Mouse (Mus musculus) bone marrow macrophage, adult 2 months (primary cell): ENCODE measurements at regions not wholly inside any gene's neighbourhood (a gene's known extent, or its start where the extent isn't known, plus 50 kb on each side); places are given as distances from the start of the nearest gene placed in this dataset.

Experiments
- CTCF ChIP-seq: IDR thresholded peaks from 2 replicates; pipeline ENCODE4 v1.5.1; 2012; ENCODE audit warnings: low read depth, mild to moderate bottlenecking, low read length, moderate library complexity
- POLR2A ChIP-seq: IDR thresholded peaks from 2 replicates; pipeline ENCODE4 v1.6.1; 2012; ENCODE audit warnings: mild to moderate bottlenecking, low read depth, low read length, borderline replicate concordance

- TF ChIP-seq POLR2A, result no peak
- TF ChIP-seq CTCF, result no peak
Measured at GRCm38 (mm10) chr15:74401275-74401674, 234.9 kb downstream of the Mroh4 start.
